Mouse (Mus musculus): Measurements from ENCODE around the gene Sestd1. TPM values are rescaled to one million over a fixed set of nuclear protein-coding genes. Genes with fewer than 3 reads are reported as not detected.

Gene Sestd1
- total RNA-seq, 1 experiment from 2014 or later = 12.2 TPM

- no peak for ATAC-seq (replicated peaks; ENCODE audit: insufficient number of reproducible peaks, low FRiP score, low TSS enrichment, poor library complexity, severe bottlenecking)
These were observed 4.5 kb downstream of the Sestd1 start for GRCm38 (mm10) chr2:77275851-77276250.

- no peak for ATAC-seq (replicated peaks; ENCODE audit: insufficient number of reproducible peaks, low FRiP score, low TSS enrichment, poor library complexity, severe bottlenecking)
These were observed 5.3 kb downstream of the Sestd1 start for GRCm38 (mm10) chr2:77274976-77275641.

DNA sequence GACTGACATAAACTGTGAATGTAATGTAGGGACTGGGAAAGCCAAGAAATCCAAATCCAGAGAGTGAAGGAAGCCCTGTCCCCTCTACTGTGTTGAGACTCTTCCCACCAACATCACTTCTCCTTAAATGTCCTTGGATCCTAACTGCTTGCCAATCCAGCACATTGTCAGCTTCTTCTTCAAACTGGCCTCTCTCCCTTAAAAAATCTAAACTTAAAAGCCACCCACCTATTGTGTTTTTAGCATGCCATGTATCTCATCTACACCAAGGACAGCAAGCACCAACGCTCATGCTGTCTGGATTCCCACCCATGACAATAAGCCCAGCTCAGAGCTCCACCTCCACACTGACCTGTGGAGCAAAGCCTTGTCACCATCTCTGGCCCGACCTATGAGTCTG, 7.4 kb downstream of the Sestd1 start:
- ATAC-seq (replicated peaks; ENCODE audit: insufficient number of reproducible peaks, low FRiP score, low TSS enrichment, poor library complexity, severe bottlenecking) = no peak

- no peak for ATAC-seq (replicated peaks; ENCODE audit: insufficient number of reproducible peaks, low FRiP score, low TSS enrichment, poor library complexity, severe bottlenecking)
These were observed 9.6 kb downstream of the Sestd1 start for GRCm38 (mm10) chr2:77270781-77271180.

DNA sequence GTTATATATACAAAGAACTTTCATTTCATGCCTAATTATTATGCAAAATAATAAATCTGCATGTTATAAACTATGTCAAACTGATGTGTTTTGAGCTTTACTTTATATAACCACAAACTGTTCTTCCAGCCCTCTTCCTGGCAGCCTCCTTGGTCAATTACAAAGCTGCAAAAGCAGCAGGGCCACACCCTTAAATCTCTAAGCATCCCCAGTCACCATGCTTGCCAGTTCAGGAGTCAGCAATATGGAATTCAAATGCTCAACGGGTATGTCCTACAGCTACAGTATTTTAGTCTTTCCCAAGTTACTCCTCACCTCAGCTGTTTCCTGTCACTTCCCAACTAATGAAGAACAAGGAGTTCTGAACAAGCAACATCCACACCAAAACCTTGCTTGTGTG, 10.3 kb downstream of the Sestd1 start:
- ATAC-seq (replicated peaks; ENCODE audit: insufficient number of reproducible peaks, low FRiP score, low TSS enrichment, poor library complexity, severe bottlenecking) = no peak

- no peak for ATAC-seq (replicated peaks; ENCODE audit: insufficient number of reproducible peaks, low FRiP score, low TSS enrichment, poor library complexity, severe bottlenecking)
These were observed 11.7 kb downstream of the Sestd1 start for GRCm38 (mm10) chr2:77268612-77269239.

DNA sequence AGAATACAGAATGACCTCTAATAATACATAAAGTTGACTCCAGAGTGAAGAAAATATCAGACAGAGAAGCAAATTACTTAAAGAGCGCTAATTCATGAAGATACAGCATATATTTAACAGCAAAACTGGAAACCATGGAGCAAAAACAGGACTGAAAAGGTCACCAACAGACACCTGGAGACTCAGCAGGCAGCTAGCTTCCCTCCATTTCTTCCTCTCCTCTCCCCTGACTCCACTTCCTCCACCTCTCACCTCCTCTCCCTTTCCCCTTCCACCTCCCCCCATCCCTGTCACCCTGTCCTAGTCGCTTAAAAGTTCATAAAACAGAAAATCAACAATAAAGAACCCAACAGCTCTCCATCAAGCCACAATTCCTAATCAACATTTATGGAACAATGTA, 13.5 kb downstream of the Sestd1 start:
- no peak for ATAC-seq (replicated peaks; ENCODE audit: insufficient number of reproducible peaks, low FRiP score, low TSS enrichment, poor library complexity, severe bottlenecking)

DNA sequence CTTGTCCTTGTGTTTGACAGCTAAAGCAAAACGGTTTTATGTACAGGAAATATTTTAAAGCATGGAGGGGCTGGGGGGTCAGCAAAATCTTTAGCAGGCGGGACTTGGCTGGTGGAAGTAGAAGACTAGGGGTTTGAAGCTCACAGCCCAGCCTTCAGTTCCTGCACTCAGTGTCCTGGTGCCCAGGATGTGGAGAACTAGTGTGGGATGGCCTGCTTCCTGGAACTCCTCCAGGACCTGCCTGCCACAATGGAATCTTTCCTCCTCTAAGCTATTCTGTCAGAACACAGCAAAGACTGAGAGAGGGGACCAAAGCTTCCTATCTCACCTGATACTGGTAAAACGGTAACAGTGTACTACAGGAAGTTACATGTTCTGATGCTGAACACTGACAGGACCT, 14.4 kb downstream of the Sestd1 start:
- ATAC-seq (replicated peaks; ENCODE audit: insufficient number of reproducible peaks, low FRiP score, low TSS enrichment, poor library complexity, severe bottlenecking) = no peak

- ATAC-seq (replicated peaks; ENCODE audit: insufficient number of reproducible peaks, low FRiP score, low TSS enrichment, poor library complexity, severe bottlenecking) = no peak
These were observed 15.1 kb downstream of the Sestd1 start for GRCm38 (mm10) chr2:77265301-77265700.

- ATAC-seq (replicated peaks; ENCODE audit: insufficient number of reproducible peaks, low FRiP score, low TSS enrichment, poor library complexity, severe bottlenecking) = no peak
These were observed 15.8 kb downstream of the Sestd1 start for GRCm38 (mm10) chr2:77264550-77264949.

DNA sequence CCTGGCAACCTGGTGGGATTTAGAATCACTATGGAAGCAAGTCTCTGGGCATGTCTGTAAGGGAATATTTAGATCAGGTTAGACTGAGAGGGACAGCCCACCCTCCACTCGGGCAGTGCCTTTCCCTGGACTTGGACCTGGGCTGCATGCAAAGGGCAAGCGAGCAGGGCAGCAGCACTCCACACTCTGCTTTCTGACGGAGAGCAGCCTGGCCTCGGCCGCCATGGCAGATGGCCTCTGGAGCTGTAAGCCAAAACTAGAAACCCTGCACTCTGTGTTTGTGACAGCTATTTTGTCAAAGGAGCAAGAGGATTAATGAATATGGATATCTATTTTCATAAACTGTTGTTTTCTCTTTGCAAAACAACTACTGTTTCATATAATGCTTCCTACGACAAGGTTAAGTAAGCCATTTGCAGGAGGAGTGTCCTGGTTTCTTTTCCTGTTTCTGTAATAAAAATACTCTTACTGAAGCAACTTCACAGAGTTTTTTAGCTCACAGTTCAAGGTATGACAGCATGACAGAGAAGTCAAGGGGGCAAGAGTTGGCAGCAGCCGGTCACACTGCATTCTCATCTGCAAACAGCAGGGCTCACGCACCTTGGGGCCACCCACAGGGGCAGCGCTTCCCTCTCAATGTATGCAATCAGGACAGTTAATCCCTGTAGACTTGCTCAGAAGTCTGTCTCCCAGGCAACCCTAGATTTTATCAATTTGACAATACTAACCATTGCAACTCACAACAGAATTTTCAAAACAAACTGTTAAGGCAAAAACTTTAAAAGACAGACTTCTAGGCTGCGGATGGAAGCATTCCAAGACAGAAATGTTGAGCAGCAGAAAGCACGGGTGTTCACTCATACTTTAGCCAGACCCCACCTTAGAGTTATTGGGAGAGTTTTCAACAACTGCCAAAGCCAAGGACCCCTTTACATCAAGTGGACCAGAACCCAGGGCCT, 16.6 kb downstream of the Sestd1 start:
- ATAC-seq (replicated peaks; ENCODE audit: insufficient number of reproducible peaks, low FRiP score, low TSS enrichment, poor library complexity, severe bottlenecking) = no peak

DNA sequence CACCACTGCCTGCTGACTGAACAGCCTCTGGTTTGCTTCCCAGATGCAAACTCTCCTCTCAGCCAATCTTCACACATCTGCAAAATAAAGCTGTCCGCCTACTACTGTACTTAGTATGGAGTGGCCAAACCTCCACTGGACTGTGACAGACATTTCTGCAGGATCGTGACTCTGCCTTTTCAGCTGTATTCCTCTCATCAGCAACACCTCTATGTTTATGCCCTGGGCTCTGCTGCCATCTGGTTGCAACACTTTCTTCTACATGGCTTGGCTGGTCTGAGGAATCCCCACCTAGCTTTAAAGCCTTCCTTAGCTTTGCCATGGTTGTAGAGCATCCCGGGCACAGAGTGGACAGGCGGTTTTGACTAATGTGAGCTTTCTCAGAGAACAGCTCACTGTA, 20.3 kb downstream of the Sestd1 start:
- no peak for ATAC-seq (replicated peaks; ENCODE audit: insufficient number of reproducible peaks, low FRiP score, low TSS enrichment, poor library complexity, severe bottlenecking)

GRCm38 (mm10) chr2:77253227-77253626, 27.2 kb downstream of the Sestd1 start:
- ATAC-seq (replicated peaks; ENCODE audit: insufficient number of reproducible peaks, low FRiP score, low TSS enrichment, poor library complexity, severe bottlenecking) = no peak; the same call in 1 of the 2 replicates

- no peak for ATAC-seq (replicated peaks; ENCODE audit: insufficient number of reproducible peaks, low FRiP score, low TSS enrichment, poor library complexity, severe bottlenecking)
These were observed 28.7 kb downstream of the Sestd1 start for GRCm38 (mm10) chr2:77251736-77252135.

- ATAC-seq (replicated peaks; ENCODE audit: insufficient number of reproducible peaks, low FRiP score, low TSS enrichment, poor library complexity, severe bottlenecking) = no peak
These were observed 30.4 kb downstream of the Sestd1 start for GRCm38 (mm10) chr2:77249771-77250681.

DNA sequence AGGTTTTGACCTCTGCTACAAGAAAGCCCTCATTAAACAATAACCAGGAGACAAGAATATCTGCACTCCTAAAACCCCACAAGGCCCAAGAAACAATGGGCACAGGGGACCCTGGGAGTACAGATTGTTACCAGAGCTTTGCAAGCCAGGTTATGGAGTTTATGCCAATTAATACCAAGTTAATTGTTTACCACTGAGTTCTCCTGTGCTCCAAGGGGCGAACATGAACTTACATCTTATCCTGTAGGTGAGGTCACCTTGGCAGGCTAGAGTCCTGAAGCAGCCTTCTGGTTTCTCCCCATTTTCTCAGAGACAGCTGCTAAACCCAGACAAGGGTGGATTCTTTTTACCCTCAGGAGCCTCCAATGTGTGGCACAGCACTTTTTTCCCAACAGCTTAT, 32.0 kb downstream of the Sestd1 start:
- no peak for ATAC-seq (replicated peaks; ENCODE audit: insufficient number of reproducible peaks, low FRiP score, low TSS enrichment, poor library complexity, severe bottlenecking)

DNA sequence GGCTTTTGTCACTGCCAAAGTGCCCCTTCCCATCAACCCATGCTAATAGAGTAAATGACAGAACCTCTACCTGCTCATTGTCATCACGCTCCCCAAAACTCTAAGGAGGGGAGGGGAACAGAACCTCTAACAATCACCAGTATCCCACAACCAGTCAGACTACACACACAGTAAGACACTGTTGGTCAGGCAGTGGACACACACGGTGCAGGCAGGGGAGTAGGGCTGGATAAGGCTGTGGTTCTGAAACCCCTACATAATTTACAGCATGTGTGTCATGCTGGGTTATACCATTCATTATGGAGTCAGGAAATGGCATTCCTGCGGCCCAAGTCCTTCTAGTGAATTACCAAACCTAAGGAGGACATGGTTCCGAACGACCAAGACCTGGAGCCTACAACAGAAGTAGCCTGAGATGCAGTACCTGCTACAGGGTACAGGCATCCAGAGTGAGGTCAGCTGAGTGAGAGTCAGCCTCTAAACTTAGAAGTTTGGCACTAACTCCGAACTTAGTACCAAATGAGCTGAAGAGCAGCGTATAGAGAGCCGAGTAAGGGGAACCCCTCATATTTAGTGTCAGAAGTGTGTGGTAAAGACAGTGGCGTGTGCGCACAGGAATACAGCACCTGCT, 33.1 kb downstream of the Sestd1 start:
- ATAC-seq (replicated peaks; ENCODE audit: insufficient number of reproducible peaks, low FRiP score, low TSS enrichment, poor library complexity, severe bottlenecking) = no peak

GRCm38 (mm10) chr2:77245806-77246205, 34.6 kb downstream of the Sestd1 start:
- no peak for ATAC-seq (replicated peaks; ENCODE audit: insufficient number of reproducible peaks, low FRiP score, low TSS enrichment, poor library complexity, severe bottlenecking)
